Mouse (Mus musculus): ENCODE measurements around the gene Ang. TPM values are rescaled to one million over a fixed set of nuclear protein-coding genes. Genes with fewer than 3 reads are reported as not detected.

Gene Ang
- polyA plus RNA-seq, 1 experiment from 2014 or later = 1.7 TPM

GRCm38 (mm10) chr14:51142568-51142967 is 51.6 kb downstream of the Ang start:
- WGBS = 81% methylated on average over 3 of the region's 3 CpGs
- Histone ChIP-seq H3K4me2 (no peak overlapping the region), H3K36me3 (replicated peaks) (no peaks in the 10 kb centered on the region), H3K4me3 (replicated peaks) (no peak overlapping the region), H3K4me1 (peaks cover 3% of the 10 kb centered on the region; the same call in 1 of the 2 replicates), H3K9me3 (no peaks in the 10 kb centered on the region), H3K27me3 (no peaks in the 10 kb centered on the region), H3K27ac (no peak overlapping the region), H3K9ac (no peak overlapping the region)
- ATAC-seq (ENCODE audit: low FRiP score) = no peak

- ATAC-seq (ENCODE audit: low FRiP score) = no peak
- H3K9ac ChIP-seq = no peak overlapping the region
- H3K4me1 ChIP-seq = peaks cover 3% of the 10 kb centered on the region; the same call in 1 of the 2 replicates
- WGBS = 89% methylated on average over 4 of the region's 4 CpGs
- no peaks in the 10 kb centered on the region for H3K9me3 ChIP-seq
- no peaks in the 10 kb centered on the region for H3K36me3 ChIP-seq (replicated peaks)
- no peaks in the 10 kb centered on the region for H3K27me3 ChIP-seq
- no peak overlapping the region for H3K27ac ChIP-seq
- H3K4me2 ChIP-seq = no peak overlapping the region
- H3K4me3 ChIP-seq (replicated peaks) = no peak overlapping the region
Observed at GRCm38 (mm10) chr14:51143287-51143686, 52.3 kb downstream of the Ang start.

- no peak for ATAC-seq (ENCODE audit: low FRiP score)
- H3K36me3 ChIP-seq (replicated peaks) = no peaks in the 10 kb centered on the region
- H3K4me2 ChIP-seq = no peak overlapping the region
- no peak overlapping the region for H3K4me3 ChIP-seq (replicated peaks)
- no peaks in the 10 kb centered on the region for H3K9me3 ChIP-seq
- peaks cover 3% of the 10 kb centered on the region; the same call in 1 of the 2 replicates for H3K4me1 ChIP-seq
- no peaks in the 10 kb centered on the region for H3K27me3 ChIP-seq
- no peak overlapping the region for H3K27ac ChIP-seq
- no peak overlapping the region for H3K9ac ChIP-seq
- 89% methylated on average over 2 of the region's 2 CpGs for WGBS
Observed at GRCm38 (mm10) chr14:51143937-51144336, 53.0 kb downstream of the Ang start.

GRCm38 (mm10) chr14:51144451-51144850 is 53.5 kb downstream of the Ang start:
- Histone ChIP-seq H3K27ac (no peak overlapping the region), H3K4me2 (no peak overlapping the region), H3K27me3 (no peaks in the 10 kb centered on the region), H3K36me3 (replicated peaks) (no peaks in the 10 kb centered on the region), H3K4me3 (replicated peaks) (no peak overlapping the region), H3K9me3 (no peaks in the 10 kb centered on the region), H3K4me1 (peaks cover 3% of the 10 kb centered on the region; the same call in 1 of the 2 replicates), H3K9ac (no peak overlapping the region)
- 95% methylated on average over 4 of the region's 4 CpGs for WGBS
- no peak for ATAC-seq (ENCODE audit: low FRiP score)

GRCm38 (mm10) chr14:51145521-51145920 is 54.6 kb downstream of the Ang start:
- Histone ChIP-seq H3K4me1 (peaks cover 3% of the 10 kb centered on the region; the same call in 1 of the 2 replicates), H3K9ac (no peak overlapping the region), H3K36me3 (replicated peaks) (no peaks in the 10 kb centered on the region), H3K27me3 (no peaks in the 10 kb centered on the region), H3K4me3 (replicated peaks) (no peak overlapping the region), H3K9me3 (no peaks in the 10 kb centered on the region), H3K27ac (no peak overlapping the region), H3K4me2 (no peak overlapping the region)
- no peak for ATAC-seq (ENCODE audit: low FRiP score)
- WGBS = 94% methylated on average over 6 of the region's 6 CpGs

GRCm38 (mm10) chr14:51146685-51147084 is 55.7 kb downstream of the Ang start, which contains the start of gene Rnase1:
Gene Rnase1, minus strand, starts transcription at chr14:51146785.
- Histone ChIP-seq H3K4me2 (no peak within 1 kb of the TSS), H3K36me3 (replicated peaks) (no peaks in the 10 kb centered on the region), H3K9me3 (no peaks in the 10 kb centered on the region), H3K27ac (no peak within 1 kb of the TSS), H3K9ac (no peak within 1 kb of the TSS), H3K4me3 (replicated peaks) (no peak within 1 kb of the TSS), H3K4me1 (peaks cover 3% of the 10 kb centered on the region; the same call in 1 of the 2 replicates), H3K27me3 (no peaks in the 10 kb centered on the region)
- 35% methylated on average over 2 of the region's 2 CpGs for WGBS
- ATAC-seq (ENCODE audit: low FRiP score) = no peak

GRCm38 (mm10) chr14:51148006-51148405 is 57.1 kb downstream of the Ang start:
- Histone ChIP-seq H3K4me3 (replicated peaks) (no peak overlapping the region), H3K9ac (no peak overlapping the region), H3K27ac (no peak overlapping the region), H3K9me3 (no peaks in the 10 kb centered on the region), H3K4me1 (peaks cover 3% of the 10 kb centered on the region; the same call in 1 of the 2 replicates), H3K27me3 (no peaks in the 10 kb centered on the region), H3K36me3 (replicated peaks) (no peaks in the 10 kb centered on the region), H3K4me2 (no peak overlapping the region)
- 80% methylated on average over 3 of the region's 3 CpGs for WGBS
- ATAC-seq (ENCODE audit: low FRiP score) = no peak

GRCm38 (mm10) chr14:51149164-51149563 is 58.2 kb downstream of the Ang start:
- H3K4me2 ChIP-seq = no peak overlapping the region
- H3K27ac ChIP-seq = no peak overlapping the region
- H3K36me3 ChIP-seq (replicated peaks) = no peaks in the 10 kb centered on the region
- ATAC-seq (ENCODE audit: low FRiP score) = no peak
- H3K27me3 ChIP-seq = no peaks in the 10 kb centered on the region
- H3K4me3 ChIP-seq (replicated peaks) = no peak overlapping the region
- H3K9me3 ChIP-seq = no peaks in the 10 kb centered on the region
- H3K4me1 ChIP-seq = peaks cover 3% of the 10 kb centered on the region; the same call in 1 of the 2 replicates
- 78% methylated on average over 5 of the region's 5 CpGs for WGBS
- H3K9ac ChIP-seq = no peak overlapping the region

- no peak for ATAC-seq (ENCODE audit: low FRiP score)
Observed at GRCm38 (mm10) chr14:51150206-51150831, 59.4 kb downstream of the Ang start.

More at GRCm38 (mm10) chr14:51150206-51150831, 59.4 kb downstream of the Ang start:
- no peaks in the 10 kb centered on the region for H3K9me3 ChIP-seq
- H3K27me3 ChIP-seq = no peaks in the 10 kb centered on the region
- H3K9ac ChIP-seq = no peak overlapping the region
- H3K4me2 ChIP-seq = no peak overlapping the region
- H3K4me1 ChIP-seq = peaks cover 3% of the 10 kb centered on the region; the same call in 1 of the 2 replicates
- 81% methylated on average over 3 of the region's 3 CpGs for WGBS
- H3K27ac ChIP-seq = no peak overlapping the region
- H3K4me3 ChIP-seq (replicated peaks) = no peak overlapping the region
- no peaks in the 10 kb centered on the region for H3K36me3 ChIP-seq (replicated peaks)

Other genes starting within 250 kb of the Ang start
- 4.5 and 4.9 TPM in 2 replicates for gene Tep1, start 220.6 kb upstream of the Ang start, polyA plus RNA-seq (2016; fragmentation: Nextera tagmentation; extraction: Ambion mirVana)
- 0.08 and 0.10 TPM in 2 replicates for gene Klhl33, start 193.6 kb upstream of the Ang start, polyA plus RNA-seq (2016; fragmentation: Nextera tagmentation; extraction: Ambion mirVana)
- gene Osgep, start 166.3 kb upstream of the Ang start, polyA plus RNA-seq (2016; fragmentation: Nextera tagmentation; extraction: Ambion mirVana) = 141 TPM in 2 replicates
- gene Apex1, start 166.2 kb upstream of the Ang start, polyA plus RNA-seq (2016; fragmentation: Nextera tagmentation; extraction: Ambion mirVana) = 346 and 350 TPM in 2 replicates
- gene Pip4p1, start 160.3 kb upstream of the Ang start, polyA plus RNA-seq (2016; fragmentation: Nextera tagmentation; extraction: Ambion mirVana) = 67.3 and 73.1 TPM in 2 replicates
- 43.8 and 44.3 TPM in 2 replicates for gene Pnp, start 160.1 kb upstream of the Ang start, polyA plus RNA-seq (2016; fragmentation: Nextera tagmentation; extraction: Ambion mirVana)
- not detected in 2 replicates for gene Gm49342, start 146.6 kb upstream of the Ang start, polyA plus RNA-seq (2016; fragmentation: Nextera tagmentation; extraction: Ambion mirVana)
- gene Pnp2, start 135.2 kb upstream of the Ang start, polyA plus RNA-seq (2016; fragmentation: Nextera tagmentation; extraction: Ambion mirVana) = 0.42 and 0.60 TPM in 2 replicates
- gene Rnase10, start 83.4 kb upstream of the Ang start, polyA plus RNA-seq (2016; fragmentation: Nextera tagmentation; extraction: Ambion mirVana) = not detected in 2 replicates
- not detected in 2 replicates for gene Rnase9, start 49.3 kb upstream of the Ang start, polyA plus RNA-seq (2016; fragmentation: Nextera tagmentation; extraction: Ambion mirVana)
- not detected in 2 replicates for gene Rnase11, start 41.0 kb upstream of the Ang start, polyA plus RNA-seq (2016; fragmentation: Nextera tagmentation; extraction: Ambion mirVana)
- not detected in 2 replicates for gene Rnase12, start 33.5 kb upstream of the Ang start, polyA plus RNA-seq (2016; fragmentation: Nextera tagmentation; extraction: Ambion mirVana)
- not detected in 2 replicates for gene Olfr750, start 16.7 kb upstream of the Ang start, polyA plus RNA-seq (2016; fragmentation: Nextera tagmentation; extraction: Ambion mirVana)
- 8.3 and 9.1 TPM in 2 replicates for gene Rnase4, start 73 bp upstream of the Ang start, polyA plus RNA-seq (2016; fragmentation: Nextera tagmentation; extraction: Ambion mirVana)
- not detected in 2 replicates for gene Eddm3b, start 23.3 kb downstream of the Ang start, polyA plus RNA-seq (2016; fragmentation: Nextera tagmentation; extraction: Ambion mirVana)
- gene Rnase6, start 32.8 kb downstream of the Ang start, polyA plus RNA-seq (2016; fragmentation: Nextera tagmentation; extraction: Ambion mirVana) = 0.18 and 0.19 TPM in 2 replicates
- not detected in 2 replicates for gene Rnase1, start 55.6 kb downstream of the Ang start, polyA plus RNA-seq (2016; fragmentation: Nextera tagmentation; extraction: Ambion mirVana)
- gene Rnase2b, start 71.1 kb downstream of the Ang start, polyA plus RNA-seq (2016; fragmentation: Nextera tagmentation; extraction: Ambion mirVana) = not detected in 2 replicates
- not detected in 2 replicates for gene Ang2, start 108.0 kb downstream of the Ang start, polyA plus RNA-seq (2016; fragmentation: Nextera tagmentation; extraction: Ambion mirVana)
- not detected in 2 replicates for gene Ear14, start 112.2 kb downstream of the Ang start, polyA plus RNA-seq (2016; fragmentation: Nextera tagmentation; extraction: Ambion mirVana)
- gene Rnase2a, start 165.0 kb downstream of the Ang start, polyA plus RNA-seq (2016; fragmentation: Nextera tagmentation; extraction: Ambion mirVana) = not detected in 2 replicates

Data from forebrain, embryonic 12.5 days (tissue).